ENCODE assay signal across 15 mouse cellular contexts in genomic region chr15:97580726-97581125, GRCm38 (mm10).
DNase-seq lines count a peak whose midpoint lies in the region; ATAC-seq lines count a peak whose summit lies in the region.
"Had no signal": no experiment of that assay in that cellular context is flagged by ENCODE, and none has a peak within 500 bp of the region (broad histone marks: within the 10 kb centered on the region; RNA-seq: fewer than 3 reads in every experiment).

No protein-coding gene starts in this region.

- no peaks in the 10 kb centered on the region for H3K27me3 ChIP-seq in heart, embryonic 14.5 days (ENCODE audit: control insufficient read depth, insufficient read depth, low read length)
- no peaks in the 10 kb centered on the region for H3K27me3 ChIP-seq in heart, embryonic 11.5 days (ENCODE audit: control insufficient read depth, insufficient read depth, low read length)
- H3K27me3 ChIP-seq in liver, embryonic 16.5 days (ENCODE audit: control insufficient read depth, insufficient read depth, low read depth, low read length): no peaks in the 10 kb centered on the region
- H3K27me3 ChIP-seq in liver, embryonic 11.5 days (replicated peaks; ENCODE audit: control insufficient read depth, insufficient read depth, low read length): no peaks in the 10 kb centered on the region
- no peaks in the 10 kb centered on the region for H3K27me3 ChIP-seq in hindbrain, embryonic 13.5 days
- H3K27me3 ChIP-seq: hindbrain, embryonic 12.5 days; liver, embryonic 15.5 days had no signal

- no peaks in the 10 kb centered on the region for H3K36me3 ChIP-seq in heart, embryonic 14.5 days (ENCODE audit: control insufficient read depth, insufficient read depth, low read length)
- no peaks in the 10 kb centered on the region for H3K36me3 ChIP-seq in heart, embryonic 11.5 days (ENCODE audit: control insufficient read depth, insufficient read depth, low read length)
- H3K36me3 ChIP-seq in liver, embryonic 16.5 days (ENCODE audit: control insufficient read depth, insufficient read depth): no peaks in the 10 kb centered on the region
- no peaks in the 10 kb centered on the region for H3K36me3 ChIP-seq in liver, embryonic 11.5 days (ENCODE audit: control insufficient read depth, insufficient read depth, low read length)
- H3K36me3 ChIP-seq in hindbrain, embryonic 13.5 days: no peaks in the 10 kb centered on the region
- H3K36me3 ChIP-seq: hindbrain, embryonic 12.5 days; liver, embryonic 15.5 days; midbrain, embryonic 10.5 days had no signal

- 0 out of 2 replicates have a peak, but pooled peaks have one; percentile 27 for ATAC-seq in heart, embryonic 14.5 days (ENCODE audit: insufficient number of reproducible peaks, insufficient read depth, low FRiP score, low read depth)
- no peak for ATAC-seq in heart, embryonic 11.5 days (replicated peaks; ENCODE audit: insufficient number of reproducible peaks, low FRiP score, low TSS enrichment)
- ATAC-seq in liver, embryonic 16.5 days (ENCODE audit: low read depth): peak; percentile 28; the same call in 1 of the 2 replicates
- ATAC-seq in liver, embryonic 11.5 days (replicated peaks; ENCODE audit: low FRiP score): no peak
- ATAC-seq in hindbrain, embryonic 13.5 days (ENCODE audit: low FRiP score): no peak

- H3K4me3 ChIP-seq in heart, embryonic 14.5 days (ENCODE audit: control insufficient read depth in 1 of 2, insufficient read depth in 1 of 2, low read depth in 1 of 2, low read length in 2 of 2): no peak overlapping the region
- no peak overlapping the region for H3K4me3 ChIP-seq in heart, embryonic 11.5 days (ENCODE audit: low read depth, low read length)
- H3K4me3 ChIP-seq in liver, embryonic 16.5 days (ENCODE audit: low read depth, low read length): no peak overlapping the region
- H3K4me3 ChIP-seq in liver, embryonic 11.5 days (ENCODE audit: low read depth, low read length): no peak overlapping the region
- no peak overlapping the region for H3K4me3 ChIP-seq in hindbrain, embryonic 13.5 days
- H3K4me3 ChIP-seq: hindbrain, embryonic 12.5 days; liver, embryonic 15.5 days; midbrain, embryonic 10.5 days; myocyte had no signal

- WGBS in heart, embryonic 14.5 days: 71% methylated on average over 6 of the region's 6 CpGs
- 70% methylated on average over 6 of the region's 6 CpGs for WGBS in heart, embryonic 11.5 days (ENCODE audit: insufficient replicate concordance)
- 27% methylated on average over 6 of the region's 6 CpGs for WGBS in liver, embryonic 16.5 days (ENCODE audit: insufficient replicate concordance)
- 54% methylated on average over 6 of the region's 6 CpGs for WGBS in liver, embryonic 11.5 days
- 80% methylated on average over 6 of the region's 6 CpGs for WGBS in hindbrain, embryonic 13.5 days

- H3K4me2 ChIP-seq in heart, embryonic 14.5 days (ENCODE audit: low read length): no peak overlapping the region
- no peak overlapping the region for H3K4me2 ChIP-seq in heart, embryonic 11.5 days
- H3K4me2 ChIP-seq in liver, embryonic 16.5 days (ENCODE audit: low read depth, low read length): no peak overlapping the region
- H3K4me2 ChIP-seq in liver, embryonic 11.5 days: no peak overlapping the region
- H3K4me2 ChIP-seq in hindbrain, embryonic 13.5 days: no peak overlapping the region
- H3K4me2 ChIP-seq: hindbrain, embryonic 12.5 days had no signal

- no peak overlapping the region for H3K9ac ChIP-seq in heart, embryonic 14.5 days (ENCODE audit: low read length)
- no peak overlapping the region for H3K9ac ChIP-seq in heart, embryonic 11.5 days (ENCODE audit: low read depth, low read length)
- H3K9ac ChIP-seq in liver, embryonic 16.5 days (ENCODE audit: low read depth, low read length): no peak overlapping the region
- no peak overlapping the region for H3K9ac ChIP-seq in liver, embryonic 11.5 days (ENCODE audit: low read depth, low read length)
- H3K9ac ChIP-seq in hindbrain, embryonic 13.5 days: no peak overlapping the region
- H3K9ac ChIP-seq: hindbrain, embryonic 12.5 days; liver, embryonic 15.5 days had no signal

- no peak for DNase-seq in liver, embryonic 11.5 days (ENCODE audit: low spot score)
- peak; percentile 42 to 51 for DNase-seq in adrenal gland, postnatal 36 days
- peak; percentile 22 to 41 for DNase-seq in kidney, postnatal 4 days
- DNase-seq in urinary bladder, postnatal 14 days (ENCODE audit: low spot score): no peak
- DNase-seq: embryo, embryonic 11 days; gastrocnemius, postnatal 36 days; right cerebral cortex, postnatal 25 days had no signal

- no peaks in the 10 kb centered on the region for H3K9me3 ChIP-seq in heart, embryonic 14.5 days (ENCODE audit: control insufficient read depth, low read length)
- no peaks in the 10 kb centered on the region for H3K9me3 ChIP-seq in heart, embryonic 11.5 days (replicated peaks; ENCODE audit: control insufficient read depth, low read length)
- H3K9me3 ChIP-seq in liver, embryonic 16.5 days (replicated peaks; ENCODE audit: control insufficient read depth, low read length): no peaks in the 10 kb centered on the region
- no peaks in the 10 kb centered on the region for H3K9me3 ChIP-seq in liver, embryonic 11.5 days (ENCODE audit: control insufficient read depth, low read length)
- no peaks in the 10 kb centered on the region for H3K9me3 ChIP-seq in hindbrain, embryonic 13.5 days
- H3K9me3 ChIP-seq: hindbrain, embryonic 12.5 days; liver, embryonic 15.5 days; midbrain, embryonic 10.5 days had no signal

- peaks cover 0 to 4% of the 10 kb centered on the region in 2 experiments; a peak in 2 of 4 replicates for H3K4me1 ChIP-seq in heart, embryonic 14.5 days (ENCODE audit: control insufficient read depth in 2 of 2, insufficient read depth in 2 of 2, low read length in 2 of 2)
- H3K4me1 ChIP-seq in heart, embryonic 11.5 days (ENCODE audit: control insufficient read depth, insufficient read depth, low read length): no peaks in the 10 kb centered on the region
- H3K4me1 ChIP-seq in liver, embryonic 16.5 days (ENCODE audit: control insufficient read depth, low read depth, low read length): peaks cover 4% of the 10 kb centered on the region; the same call in 1 of the 2 replicates
- no peaks in the 10 kb centered on the region for H3K4me1 ChIP-seq in liver, embryonic 11.5 days (replicated peaks; ENCODE audit: control insufficient read depth, insufficient read depth, low read length)
- H3K4me1 ChIP-seq in hindbrain, embryonic 13.5 days (replicated peaks): peaks cover 17% of the 10 kb centered on the region

- H3K27ac ChIP-seq in heart, embryonic 14.5 days (replicated peaks in 1 of 2; ENCODE audit: control insufficient read depth in 1 of 2, insufficient read depth in 1 of 2, low read depth in 2 of 2, low read length in 2 of 2): peak overlapping the region; percentile 2 to 37; a peak in 1 of 4 replicates
- no peak overlapping the region for H3K27ac ChIP-seq in heart, embryonic 11.5 days (ENCODE audit: low read depth, low read length)
- H3K27ac ChIP-seq in liver, embryonic 16.5 days (ENCODE audit: low read length): no peak overlapping the region
- no peak overlapping the region for H3K27ac ChIP-seq in liver, embryonic 11.5 days (ENCODE audit: low read depth, low read length)
- no peak overlapping the region for H3K27ac ChIP-seq in hindbrain, embryonic 13.5 days
- H3K27ac ChIP-seq: hindbrain, embryonic 12.5 days; liver, embryonic 15.5 days; midbrain, embryonic 10.5 days had no signal

Comparison
In these comparisons a context has a peak if more than half of its experiments do, and no peak if none do; other contexts are left out.
1. ATAC-seq: peak in heart, embryonic 14.5 days (single experiment) and liver, embryonic 16.5 days (single experiment); none in heart, embryonic 11.5 days (single experiment), liver, embryonic 11.5 days (single experiment) and hindbrain, embryonic 13.5 days (single experiment).
2. H3K27ac ChIP-seq: peak in heart, embryonic 14.5 days (2 of 2); none in heart, embryonic 11.5 days (single experiment), liver, embryonic 16.5 days (single experiment), liver, embryonic 11.5 days (single experiment) and hindbrain, embryonic 13.5 days (single experiment).
3. DNase-seq: peak in adrenal gland, postnatal 36 days (2 of 2) and kidney, postnatal 4 days (2 of 2); none in liver, embryonic 11.5 days (single experiment) and urinary bladder, postnatal 14 days (single experiment).